Mouse (Mus musculus) CD4-positive, CD25-positive, alpha-beta regulatory T cell, adult 4 months (primary cell): ENCODE results near the gene Fam221b. TPM values are rescaled to one million over a fixed set of nuclear protein-coding genes. Genes with fewer than 3 reads are reported as not detected.

Source experiments
- ATAC-seq: one replicate; pipeline ENCODE4 v1.8.0; 2017
- polyA plus RNA-seq, 2 experiments: library from polyadenylated mRNA; unstranded; fragments of 100-300 nt; shearing (Covaris generic); gene quantifications; one replicate each; pipeline ENCODE4 v1.2.1; 2017

Gene Fam221b
- polyA plus RNA-seq, 2 experiments from 2014 or later = 2.4 to 2.6 TPM

GRCm38 (mm10) chr4:43612534-43612933 lies 56.4 kb downstream of the Fam221b start:
- no peak for ATAC-seq

Other genes with a start within 250 kb of the Fam221b start
- gene Fam166b, start 240.0 kb downstream of the Fam221b start, polyA plus RNA-seq = not detected
- 1 to 10 TPM in 1 of 2 experiments, under 1 TPM in 1; 0.37 to 1.7 TPM for gene Tesk1, start 227.2 kb downstream of the Fam221b start, polyA plus RNA-seq
- gene Cd72, start 214.5 kb downstream of the Fam221b start, polyA plus RNA-seq = 100 to 1,000 TPM; 132 to 166 TPM
- 100 to 1,000 TPM; 144 to 199 TPM for gene Sit1, start 185.4 kb downstream of the Fam221b start, polyA plus RNA-seq
- 10 to 100 TPM; 64.0 to 76.0 TPM for gene Ccdc107, start 176.2 kb downstream of the Fam221b start, polyA plus RNA-seq
- gene Arhgef39, start 169.4 kb downstream of the Fam221b start, polyA plus RNA-seq = 1 to 10 TPM; 4.9 to 8.3 TPM
- 1 to 10 TPM in 1 of 2 experiments, under 1 TPM in 1; 0.32 to 1.5 TPM for gene Car9, start 162.2 kb downstream of the Fam221b start, polyA plus RNA-seq
- gene Tpm2, start 145.4 kb downstream of the Fam221b start, polyA plus RNA-seq = not detected
- gene Creb3, start 106.8 kb downstream of the Fam221b start, polyA plus RNA-seq = 100 to 1,000 TPM; 114 to 125 TPM
- gene Tln1, start 106.5 kb downstream of the Fam221b start, polyA plus RNA-seq = 100 to 1,000 TPM in 1 of 2 experiments, 10 to 100 TPM in 1; 83.5 to 103 TPM
- gene Rgp1, start 90.4 kb downstream of the Fam221b start, polyA plus RNA-seq = 10 to 100 TPM in 1 of 2 experiments, 1 to 10 TPM in 1; 6.7 to 13.0 TPM
- 10 to 100 TPM; 12.1 to 15.5 TPM for gene Gba2, start 90.3 kb downstream of the Fam221b start, polyA plus RNA-seq
- not detected for gene Msmp, start 84.7 kb downstream of the Fam221b start, polyA plus RNA-seq
- not detected for gene Npr2, start 37.2 kb downstream of the Fam221b start, polyA plus RNA-seq
- gene Spag8, start 15.6 kb downstream of the Fam221b start, polyA plus RNA-seq = not detected
- gene Hint2, start 12.7 kb downstream of the Fam221b start, polyA plus RNA-seq = 10 to 100 TPM; 38.8 to 43.7 TPM
- gene Tmem8b, start 174 bp downstream of the Fam221b start, polyA plus RNA-seq = 1 to 10 TPM in 1 of 2 experiments, under 1 TPM in 1; 0.77 to 1.8 TPM
- not detected for gene Olfr70, start 31.7 kb upstream of the Fam221b start, polyA plus RNA-seq
- gene Olfr71, start 41.1 kb upstream of the Fam221b start, polyA plus RNA-seq = not detected
- gene Hrct1, start 58.0 kb upstream of the Fam221b start, polyA plus RNA-seq = not detected
- gene Spaar, start 60.9 kb upstream of the Fam221b start, polyA plus RNA-seq = not detected
- gene Olfr159, start 101.9 kb upstream of the Fam221b start, polyA plus RNA-seq = not detected
- gene Olfr156, start 154.8 kb upstream of the Fam221b start, polyA plus RNA-seq = not detected
- under 1 TPM in 1 of 2 experiments, not detected in 1; 0.09 TPM for gene Olfr157, start 171.1 kb upstream of the Fam221b start, polyA plus RNA-seq
- not detected for gene Olfr155, start 182.4 kb upstream of the Fam221b start, polyA plus RNA-seq
- 1 to 10 TPM; 4.2 to 4.6 TPM for gene Reck, start 206.4 kb upstream of the Fam221b start, polyA plus RNA-seq